Mouse (Mus musculus) erythroblast, embryonic 14.5 days (primary cell): ENCODE data around the gene Foxc1. TPM values are rescaled to one million over a fixed set of nuclear protein-coding genes. Genes with fewer than 3 reads are reported as not detected.

Source experiments
- H3K27me3 ChIP-seq: 2 replicates; pipeline ENCODE4 v1.6.1; 2012; ENCODE audit warnings: inconsistent platforms; ENCODE audit not compliant: control insufficient read depth
- H3K36me3 ChIP-seq: 2 replicates; pipeline ENCODE4 v1.6.1; 2012; ENCODE audit warnings: mild to moderate bottlenecking, inconsistent platforms; ENCODE audit not compliant: control insufficient read depth
- H3K4me1 ChIP-seq: 2 replicates; pipeline ENCODE4 v1.6.1; 2012; ENCODE audit warnings: inconsistent platforms; ENCODE audit not compliant: control insufficient read depth
- H3K4me3 ChIP-seq: replicated peaks from 2 replicates; pipeline ENCODE3; 2012; ENCODE audit warnings: moderate library complexity, mild to moderate bottlenecking, inconsistent platforms
- H3K9me3 ChIP-seq: 2 replicates; pipeline ENCODE4 v1.6.1; 2012; ENCODE audit warnings: low read length, inconsistent platforms, mixed read lengths; ENCODE audit not compliant: control insufficient read depth
- GATA1 ChIP-seq: IDR thresholded peaks from 2 replicates; pipeline ENCODE4 v1.6.1; 2012; ENCODE audit warnings: low read length, inconsistent platforms, mixed read lengths
- TAL1 ChIP-seq: IDR thresholded peaks from 3 replicates; pipeline ENCODE4 v1.6.1; 2012; ENCODE audit warnings: low read length, inconsistent platforms, mixed read lengths
- polyA plus RNA-seq: library from polyadenylated mRNA; stranded (reverse); fragments of >175 nt; gene quantifications from 2 replicates; pipeline ENCODE4 v1.2.3, GENCODE M21; 2012

Gene Foxc1
- polyA plus RNA-seq, 1 experiment: not detected

- TF ChIP-seq GATA1 (no peak), TAL1 (no peak)
- Histone ChIP-seq H3K36me3 (no peaks in the 10 kb centered on the region), H3K4me1 (peaks cover 6% of the 10 kb centered on the region), H3K4me3 (no peak overlapping the region), H3K27me3 (peaks cover 100% of the 10 kb centered on the region), H3K9me3 (peaks cover 12% of the 10 kb centered on the region)
These were observed 3.0 kb upstream of the Foxc1 start for GRCm38 (mm10) chr13:31803166-31804093.

GRCm38 (mm10) chr13:31804571-31804970 is 1.9 kb upstream of the Foxc1 start:
- H3K36me3 ChIP-seq: no peaks in the 10 kb centered on the region
- no peak overlapping the region for H3K4me3 ChIP-seq
- H3K9me3 ChIP-seq: peaks cover 15% of the 10 kb centered on the region
- TF ChIP-seq GATA1 (no peak), TAL1 (no peak)
- peaks cover 100% of the 10 kb centered on the region for H3K27me3 ChIP-seq
- peaks cover 8% of the 10 kb centered on the region for H3K4me1 ChIP-seq

- Histone ChIP-seq H3K4me1 (peaks cover 8% of the 10 kb centered on the region), H3K4me3 (no peak overlapping the region), H3K9me3 (peaks cover 15% of the 10 kb centered on the region), H3K36me3 (no peaks in the 10 kb centered on the region), H3K27me3 (peaks cover 100% of the 10 kb centered on the region)
- TF ChIP-seq TAL1 (no peak), GATA1 (no peak)
These were observed 504 bp upstream of the Foxc1 start for GRCm38 (mm10) chr13:31805831-31806427.

- Histone ChIP-seq H3K4me1 (peaks cover 8% of the 10 kb centered on the region), H3K27me3 (peaks cover 100% of the 10 kb centered on the region), H3K9me3 (peaks cover 15% of the 10 kb centered on the region), H3K4me3 (peak overlapping the region; percentile 22), H3K36me3 (no peaks in the 10 kb centered on the region)
- no peak for TF ChIP-seq TAL1
- TF ChIP-seq GATA1: no peak
These were observed 680 bp downstream of the Foxc1 start for GRCm38 (mm10) chr13:31806890-31807735.

- H3K36me3 ChIP-seq: no peaks in the 10 kb centered on the region
- H3K4me3 ChIP-seq: no peak overlapping the region
- peaks cover 15% of the 10 kb centered on the region for H3K9me3 ChIP-seq
- no peak for TF ChIP-seq GATA1
- TF ChIP-seq TAL1: no peak
- peaks cover 100% of the 10 kb centered on the region for H3K27me3 ChIP-seq
- H3K4me1 ChIP-seq: peaks cover 8% of the 10 kb centered on the region
These were observed 1.3 kb downstream of the Foxc1 start for GRCm38 (mm10) chr13:31807736-31808115.

GRCm38 (mm10) chr13:31808116-31808803 is 1.8 kb downstream of the Foxc1 start:
- H3K9me3 ChIP-seq: peaks cover 15% of the 10 kb centered on the region
- TF ChIP-seq TAL1 (no peak), GATA1 (no peak)
- H3K4me3 ChIP-seq: peak overlapping the region; percentile 38
- no peaks in the 10 kb centered on the region for H3K36me3 ChIP-seq
- H3K27me3 ChIP-seq: peaks cover 100% of the 10 kb centered on the region
- H3K4me1 ChIP-seq: peaks cover 8% of the 10 kb centered on the region

GRCm38 (mm10) chr13:31808804-31809420 is 2.5 kb downstream of the Foxc1 start:
- Histone ChIP-seq H3K9me3 (peaks cover 15% of the 10 kb centered on the region), H3K36me3 (no peaks in the 10 kb centered on the region), H3K27me3 (peaks cover 100% of the 10 kb centered on the region), H3K4me3 (peak overlapping the region; percentile 38), H3K4me1 (peaks cover 8% of the 10 kb centered on the region)
- TF ChIP-seq TAL1 (no peak), GATA1 (no peak)

- Histone ChIP-seq H3K4me3 (no peak overlapping the region), H3K4me1 (peaks cover 8% of the 10 kb centered on the region), H3K27me3 (peaks cover 100% of the 10 kb centered on the region), H3K36me3 (no peaks in the 10 kb centered on the region), H3K9me3 (peaks cover 15% of the 10 kb centered on the region)
- no peak for TF ChIP-seq TAL1
- no peak for TF ChIP-seq GATA1
These were observed 3.3 kb downstream of the Foxc1 start for GRCm38 (mm10) chr13:31809701-31810100.

GRCm38 (mm10) chr13:31810375-31810692 is 3.9 kb downstream of the Foxc1 start:
- H3K4me1 ChIP-seq: peaks cover 8% of the 10 kb centered on the region
- no peak overlapping the region for H3K4me3 ChIP-seq
- H3K27me3 ChIP-seq: peaks cover 100% of the 10 kb centered on the region
- H3K9me3 ChIP-seq: peaks cover 15% of the 10 kb centered on the region
- no peaks in the 10 kb centered on the region for H3K36me3 ChIP-seq
- TF ChIP-seq TAL1 (no peak), GATA1 (no peak)
